Mouse (Mus musculus): Measurements from ENCODE around the gene St6galnac1. TPM values are rescaled to one million over a fixed set of nuclear protein-coding genes. Genes with fewer than 3 reads are reported as not detected.

Gene St6galnac1
- polyA plus RNA-seq, 1 experiment: not detected

DNA sequence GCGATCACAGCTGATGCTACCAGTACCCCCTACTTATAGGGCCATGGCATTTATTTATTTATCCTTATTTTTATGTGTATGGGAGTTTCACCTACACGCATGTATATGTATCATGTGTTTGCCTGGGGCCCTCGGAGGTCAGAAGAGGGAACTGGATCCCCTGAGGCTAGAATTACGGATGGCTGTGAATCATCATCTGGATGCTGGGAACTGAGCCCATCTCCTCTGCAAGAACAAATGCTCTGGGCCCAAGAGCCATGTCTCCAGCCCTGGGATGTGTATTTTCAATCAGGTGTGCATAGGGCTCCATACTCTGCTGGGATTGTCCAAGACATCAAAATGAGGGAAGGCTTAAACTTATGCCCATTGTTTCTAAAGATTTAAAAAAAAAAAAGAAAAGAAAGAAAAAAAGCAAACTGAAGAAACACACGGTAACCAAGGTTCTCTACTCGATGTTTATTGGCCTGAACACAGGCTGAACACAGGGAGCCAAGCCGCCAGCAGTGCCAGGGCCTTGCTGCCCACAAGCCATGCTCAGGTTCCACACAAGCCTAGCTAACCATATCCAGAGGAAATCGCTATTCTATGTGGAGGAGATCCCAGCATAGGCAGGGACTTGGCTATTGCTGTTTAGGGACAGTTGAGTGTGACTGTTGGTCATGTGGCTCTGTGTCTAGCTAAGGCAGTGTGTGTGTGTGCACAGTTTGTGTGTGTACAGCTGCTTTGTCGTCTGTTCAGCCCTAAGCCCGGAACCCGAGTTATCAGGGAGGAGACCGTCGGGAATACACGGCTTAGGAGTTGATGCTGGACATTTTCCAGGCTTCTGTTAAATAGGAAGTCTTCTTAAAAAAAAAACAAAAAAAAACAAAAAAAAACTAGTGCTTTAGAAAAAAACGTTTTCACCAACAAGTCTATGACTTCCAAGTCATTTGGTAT, 31.1 kb upstream of the St6galnac1 start:
- Histone ChIP-seq H3K9me3 (replicated peaks; ENCODE audit: control insufficient read depth, insufficient read depth, low read length, poor library complexity, severe bottlenecking) (no peaks in the 10 kb centered on the region), H3K27me3 (ENCODE audit: control insufficient read depth, insufficient read depth, low read length, poor library complexity, severe bottlenecking) (no peaks in the 10 kb centered on the region), H3K9ac (ENCODE audit: low read depth, poor library complexity, severe bottlenecking) (no peak overlapping the region), H3K27ac (ENCODE audit: insufficient read depth, low read length) (no peak overlapping the region), H3K4me1 (ENCODE audit: control insufficient read depth, insufficient read depth, low read length) (no peaks in the 10 kb centered on the region), H3K36me3 (ENCODE audit: control insufficient read depth, insufficient read depth, low read length, poor library complexity, severe bottlenecking) (no peaks in the 10 kb centered on the region), H3K4me3 (ENCODE audit: low read depth, low read length) (no peak overlapping the region)
- TF ChIP-seq CTCF (IDR thresholded peaks at IDR 0.05; ENCODE audit: low read depth, low read length) (no peak), POLR2A (IDR thresholded peaks at IDR 0.05; ENCODE audit: insufficient read depth, low read length) (no peak), EP300 (IDR thresholded peaks at IDR 0.05; ENCODE audit: insufficient read depth, low read depth, low read length) (no peak)

DNA sequence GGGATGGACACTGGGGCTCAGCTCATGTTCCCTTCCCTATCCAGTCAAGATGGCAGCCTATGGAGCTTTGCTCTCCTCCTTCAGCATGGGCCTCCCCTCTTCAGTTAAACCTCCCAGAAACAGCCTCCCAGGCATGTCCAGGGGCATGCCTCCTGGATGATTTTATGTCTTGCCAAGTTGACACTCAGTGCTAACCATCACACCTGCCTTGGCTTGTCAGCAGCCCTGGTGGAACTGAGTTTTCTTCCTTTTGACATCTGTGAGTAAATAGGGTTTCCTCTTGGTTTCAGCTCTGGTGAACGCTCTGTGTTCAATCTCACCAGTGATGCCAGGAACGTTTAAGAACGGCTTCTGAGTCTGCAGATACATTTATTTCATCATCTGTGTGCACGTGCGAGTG, 27.4 kb upstream of the St6galnac1 start:
- Histone ChIP-seq H3K27me3 (ENCODE audit: control insufficient read depth, insufficient read depth, low read length, poor library complexity, severe bottlenecking) (no peaks in the 10 kb centered on the region), H3K9ac (ENCODE audit: low read depth, poor library complexity, severe bottlenecking) (no peak overlapping the region), H3K36me3 (ENCODE audit: control insufficient read depth, insufficient read depth, low read length, poor library complexity, severe bottlenecking) (no peaks in the 10 kb centered on the region), H3K4me1 (ENCODE audit: control insufficient read depth, insufficient read depth, low read length) (no peaks in the 10 kb centered on the region), H3K4me3 (ENCODE audit: low read depth, low read length) (no peak overlapping the region), H3K9me3 (replicated peaks; ENCODE audit: control insufficient read depth, insufficient read depth, low read length, poor library complexity, severe bottlenecking) (no peaks in the 10 kb centered on the region), H3K27ac (ENCODE audit: insufficient read depth, low read length) (no peak overlapping the region)
- TF ChIP-seq CTCF (IDR thresholded peaks at IDR 0.05; ENCODE audit: low read depth, low read length): no peak
- TF ChIP-seq EP300 (IDR thresholded peaks at IDR 0.05; ENCODE audit: insufficient read depth, low read depth, low read length): no peak
- TF ChIP-seq POLR2A (IDR thresholded peaks at IDR 0.05; ENCODE audit: insufficient read depth, low read length): no peak

DNA sequence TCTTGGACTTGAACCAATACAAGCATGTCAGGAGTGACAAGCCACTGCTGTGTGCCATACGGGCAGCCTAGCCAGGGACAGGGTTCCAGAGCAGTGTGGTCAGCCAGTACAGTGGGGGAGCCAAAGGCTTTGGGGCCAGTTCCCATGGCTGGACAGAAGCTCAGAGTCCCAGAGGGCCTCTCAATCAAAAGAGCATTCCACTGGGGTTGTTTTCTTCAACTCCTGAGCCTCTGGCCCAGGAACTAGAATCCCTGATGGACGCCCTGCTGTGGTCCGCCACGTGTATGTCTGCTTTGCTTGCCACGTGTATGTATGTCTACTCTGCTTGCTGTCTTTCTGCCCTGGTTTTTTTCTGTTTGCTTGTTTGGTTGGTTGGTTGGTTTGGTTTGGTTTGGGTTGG, 25.8 kb upstream of the St6galnac1 start:
- no peaks in the 10 kb centered on the region for H3K9me3 ChIP-seq (replicated peaks; ENCODE audit: control insufficient read depth, insufficient read depth, low read length, poor library complexity, severe bottlenecking)

DNA sequence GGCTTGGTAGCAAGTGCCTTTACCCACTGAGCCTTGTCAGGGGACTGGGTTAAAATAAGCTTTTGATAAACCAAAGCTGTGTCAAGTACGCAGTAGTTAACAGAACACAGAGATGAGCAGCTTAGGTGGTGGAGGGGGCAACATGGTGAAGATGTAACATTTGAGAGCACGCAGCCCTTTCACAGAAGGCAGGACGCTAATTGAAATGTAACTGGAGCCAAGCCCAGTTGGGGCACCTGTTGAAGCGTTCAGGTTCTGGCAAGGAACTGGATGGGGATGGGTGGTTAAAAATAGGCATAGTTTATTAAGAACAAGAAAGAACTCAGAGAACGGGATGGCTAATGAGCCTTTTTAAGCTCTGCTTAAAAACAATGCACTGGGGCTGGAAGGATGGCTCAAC, 24.1 kb upstream of the St6galnac1 start:
- Histone ChIP-seq H3K9me3 (replicated peaks; ENCODE audit: control insufficient read depth, insufficient read depth, low read length, poor library complexity, severe bottlenecking) (no peaks in the 10 kb centered on the region), H3K4me3 (ENCODE audit: low read depth, low read length) (no peak overlapping the region), H3K4me1 (ENCODE audit: control insufficient read depth, insufficient read depth, low read length) (peaks cover 2% of the 10 kb centered on the region), H3K27me3 (ENCODE audit: control insufficient read depth, insufficient read depth, low read length, poor library complexity, severe bottlenecking) (no peaks in the 10 kb centered on the region), H3K9ac (ENCODE audit: low read depth, poor library complexity, severe bottlenecking) (no peak overlapping the region), H3K36me3 (ENCODE audit: control insufficient read depth, insufficient read depth, low read length, poor library complexity, severe bottlenecking) (no peaks in the 10 kb centered on the region), H3K27ac (ENCODE audit: insufficient read depth, low read length) (no peak overlapping the region)
- no peak for TF ChIP-seq POLR2A (IDR thresholded peaks at IDR 0.05; ENCODE audit: insufficient read depth, low read length)
- TF ChIP-seq EP300 (IDR thresholded peaks at IDR 0.05; ENCODE audit: insufficient read depth, low read depth, low read length): no peak
- no peak for TF ChIP-seq CTCF (IDR thresholded peaks at IDR 0.05; ENCODE audit: low read depth, low read length)

More for the DNA sequence above, 25.8 kb upstream of the St6galnac1 start:
- TF ChIP-seq CTCF (IDR thresholded peaks at IDR 0.05; ENCODE audit: low read depth, low read length) (no peak), POLR2A (IDR thresholded peaks at IDR 0.05; ENCODE audit: insufficient read depth, low read length) (no peak)
- Histone ChIP-seq H3K4me1 (ENCODE audit: control insufficient read depth, insufficient read depth, low read length) (no peaks in the 10 kb centered on the region), H3K9ac (ENCODE audit: low read depth, poor library complexity, severe bottlenecking) (no peak overlapping the region), H3K36me3 (ENCODE audit: control insufficient read depth, insufficient read depth, low read length, poor library complexity, severe bottlenecking) (no peaks in the 10 kb centered on the region), H3K27me3 (ENCODE audit: control insufficient read depth, insufficient read depth, low read length, poor library complexity, severe bottlenecking) (no peaks in the 10 kb centered on the region), H3K27ac (ENCODE audit: insufficient read depth, low read length) (no peak overlapping the region), H3K4me3 (ENCODE audit: low read depth, low read length) (no peak overlapping the region)

DNA sequence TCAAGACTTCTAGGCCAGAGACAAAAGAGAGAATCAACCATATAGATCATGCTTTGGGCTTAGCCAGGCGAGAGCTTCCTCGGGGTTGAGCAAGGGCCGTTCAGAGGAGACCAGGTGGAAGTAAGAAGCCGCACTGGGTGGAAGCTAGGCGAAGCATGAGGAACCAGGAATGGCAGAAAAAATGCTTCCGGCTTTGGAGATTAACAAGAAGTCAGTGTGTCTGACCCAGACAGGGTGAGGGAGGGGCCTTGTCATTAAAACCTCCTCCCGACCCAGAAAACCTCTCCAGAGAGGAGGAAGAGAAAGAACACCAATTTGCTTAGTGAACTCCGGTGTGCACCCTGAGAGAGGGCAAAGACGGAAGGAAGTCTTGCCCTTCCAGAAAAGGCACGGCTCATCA, 8.9 kb upstream of the St6galnac1 start:
- Histone ChIP-seq H3K9me3 (replicated peaks; ENCODE audit: control insufficient read depth, insufficient read depth, low read length, poor library complexity, severe bottlenecking) (peaks cover 14% of the 10 kb centered on the region), H3K4me1 (ENCODE audit: control insufficient read depth, insufficient read depth, low read length) (no peaks in the 10 kb centered on the region), H3K9ac (ENCODE audit: low read depth, poor library complexity, severe bottlenecking) (no peak overlapping the region), H3K27ac (ENCODE audit: insufficient read depth, low read length) (no peak overlapping the region), H3K27me3 (ENCODE audit: control insufficient read depth, insufficient read depth, low read length, poor library complexity, severe bottlenecking) (no peaks in the 10 kb centered on the region), H3K4me3 (ENCODE audit: low read depth, low read length) (no peak overlapping the region), H3K36me3 (ENCODE audit: control insufficient read depth, insufficient read depth, low read length, poor library complexity, severe bottlenecking) (no peaks in the 10 kb centered on the region)
- TF ChIP-seq POLR2A (IDR thresholded peaks at IDR 0.05; ENCODE audit: insufficient read depth, low read length): no peak
- TF ChIP-seq CTCF (IDR thresholded peaks at IDR 0.05; ENCODE audit: low read depth, low read length): no peak
- TF ChIP-seq EP300 (IDR thresholded peaks at IDR 0.05; ENCODE audit: insufficient read depth, low read depth, low read length): no peak

GRCm38 (mm10) chr11:116782737-116783145, 7.4 kb upstream of the St6galnac1 start:
- H3K4me3 ChIP-seq (ENCODE audit: low read depth, low read length): no peak overlapping the region
- H3K4me1 ChIP-seq (ENCODE audit: control insufficient read depth, insufficient read depth, low read length): no peaks in the 10 kb centered on the region
- H3K36me3 ChIP-seq (ENCODE audit: control insufficient read depth, insufficient read depth, low read length, poor library complexity, severe bottlenecking): no peaks in the 10 kb centered on the region
- TF ChIP-seq CTCF (IDR thresholded peaks at IDR 0.05; ENCODE audit: low read depth, low read length) (no peak), EP300 (IDR thresholded peaks at IDR 0.05; ENCODE audit: insufficient read depth, low read depth, low read length) (no peak), POLR2A (IDR thresholded peaks at IDR 0.05; ENCODE audit: insufficient read depth, low read length) (no peak)
- H3K27ac ChIP-seq (ENCODE audit: insufficient read depth, low read length): no peak overlapping the region
- no peak overlapping the region for H3K9ac ChIP-seq (ENCODE audit: low read depth, poor library complexity, severe bottlenecking)
- H3K9me3 ChIP-seq (replicated peaks; ENCODE audit: control insufficient read depth, insufficient read depth, low read length, poor library complexity, severe bottlenecking): peaks cover 14% of the 10 kb centered on the region
- no peaks in the 10 kb centered on the region for H3K27me3 ChIP-seq (ENCODE audit: control insufficient read depth, insufficient read depth, low read length, poor library complexity, severe bottlenecking)

All from ES-Bruce4 (cell line).